ENCODE assay signal across 9 mouse cellular contexts in genomic region chr11:77687541-77688131, GRCm38 (mm10). TPM values are rescaled to one million over a fixed set of nuclear protein-coding genes. Genes with fewer than 3 reads are reported as not detected.
DNase-seq lines count a peak whose midpoint lies in the region; ATAC-seq and TF ChIP-seq lines count a peak whose summit lies in the region.
"Had no signal": no experiment of that assay in that cellular context is flagged by ENCODE, and none has a peak within 500 bp of the region (broad histone marks: within the 10 kb centered on the region; RNA-seq: fewer than 3 reads in every experiment).

No protein-coding gene starts in this region.

- peak overlapping the region; percentile 97 for H3K9ac ChIP-seq in CH12.LX (ENCODE audit: insufficient read depth, low read depth)
- H3K9ac ChIP-seq in heart, embryonic 14.5 days (ENCODE audit: low read length): peak overlapping the region; percentile 99
- H3K9ac ChIP-seq in lung, embryonic 16.5 days (ENCODE audit: low read length): peak overlapping the region; percentile 99

- no peak for TF ChIP-seq EP300 in CH12.LX (IDR thresholded peaks at IDR 0.05; ENCODE audit: low read length)

- peaks cover 13 to 36% of the 10 kb centered on the region in 2 experiments for H3K36me3 ChIP-seq in CH12.LX (replicated peaks in 1 of 2; ENCODE audit: control insufficient read depth in 1 of 2, insufficient read depth in 1 of 2, low read length in 1 of 2)
- peaks cover 33% of the 10 kb centered on the region for H3K36me3 ChIP-seq in heart, embryonic 14.5 days (ENCODE audit: control insufficient read depth, insufficient read depth, low read length)
- peaks cover 12% of the 10 kb centered on the region for H3K36me3 ChIP-seq in lung, embryonic 16.5 days (ENCODE audit: control insufficient read depth, insufficient read depth, low read length)

- H3K4me1 ChIP-seq in CH12.LX (ENCODE audit: control insufficient read depth in 1 of 2, insufficient read depth in 2 of 2): peaks cover 0 to 46% of the 10 kb centered on the region in 2 experiments; a peak in 2 of 4 replicates
- H3K4me1 ChIP-seq in bone marrow, adult 2 months (ENCODE audit: control insufficient read depth, insufficient read depth, low read length): no peaks in the 10 kb centered on the region
- H3K4me1 ChIP-seq in heart, embryonic 14.5 days (ENCODE audit: control insufficient read depth in 2 of 2, insufficient read depth in 2 of 2, low read length in 2 of 2): peaks cover 0 to 12% of the 10 kb centered on the region in 2 experiments; a peak in 2 of 4 replicates
- peaks cover 7% of the 10 kb centered on the region; the same call in 1 of the 2 replicates for H3K4me1 ChIP-seq in lung, embryonic 16.5 days (replicated peaks; ENCODE audit: control insufficient read depth, insufficient read depth, low read length)

- H3K27me3 ChIP-seq in CH12.LX (replicated peaks): no peaks in the 10 kb centered on the region
- H3K27me3 ChIP-seq in heart, embryonic 14.5 days (ENCODE audit: control insufficient read depth, insufficient read depth, low read length): no peaks in the 10 kb centered on the region
- no peaks in the 10 kb centered on the region for H3K27me3 ChIP-seq in lung, embryonic 16.5 days (ENCODE audit: control insufficient read depth, insufficient read depth, low read depth, low read length)

- peak overlapping the region; percentile 70 for H3K27ac ChIP-seq in CH12.LX (ENCODE audit: insufficient read depth, low read depth)
- H3K27ac ChIP-seq in bone marrow, adult 2 months (ENCODE audit: control insufficient read depth, insufficient read depth, low read depth, low read length, poor library complexity): peak overlapping the region; percentile 93
- H3K27ac ChIP-seq in heart, embryonic 14.5 days (replicated peaks in 1 of 2; ENCODE audit: control insufficient read depth in 1 of 2, insufficient read depth in 1 of 2, low read depth in 2 of 2, low read length in 2 of 2): peak overlapping the region; percentile 78 to 99
- H3K27ac ChIP-seq in lung, embryonic 16.5 days (ENCODE audit: low read length): peak overlapping the region; percentile 97

- in situ Hi-C loops in CH12.LX (cut with MboI; ENCODE audit: low pct_ligation_motif_present, low pct_unique_long_range_greater_than_20kb, low sequenced_read_pairs): no loop called here

- peak overlapping the region; percentile 77 to 98 (median 84) for H3K4me3 ChIP-seq in CH12.LX (replicated peaks in 1 of 3; ENCODE audit: low read depth in 2 of 3, low read length in 2 of 3, poor library complexity in 1 of 3)
- peak overlapping the region; percentile 69 for H3K4me3 ChIP-seq in bone marrow, adult 2 months (replicated peaks; ENCODE audit: control insufficient read depth, low read depth, low read length)
- peak overlapping the region; percentile 75 to 100 for H3K4me3 ChIP-seq in heart, embryonic 14.5 days (ENCODE audit: control insufficient read depth in 1 of 2, insufficient read depth in 1 of 2, low read depth in 1 of 2, low read length in 2 of 2)
- H3K4me3 ChIP-seq in lung, embryonic 16.5 days (ENCODE audit: low read length): peak overlapping the region; percentile 100

- dilution Hi-C loops in CH12.LX (cut with MboI; ENCODE audit: extremely low pct_ligation_motif_present, extremely low pct_unique_long_range_greater_than_20kb, low sequenced_read_pairs): no loop called here

- no peaks in the 10 kb centered on the region for H3K9me3 ChIP-seq in CH12.LX (replicated peaks; ENCODE audit: low read length)
- H3K9me3 ChIP-seq in heart, embryonic 14.5 days (ENCODE audit: control insufficient read depth, low read length): no peaks in the 10 kb centered on the region
- no peaks in the 10 kb centered on the region for H3K9me3 ChIP-seq in lung, embryonic 16.5 days (ENCODE audit: control insufficient read depth, low read length)

- under 1% methylated on average over 40 of the region's 40 CpGs for WGBS in bone marrow, adult 2 months
- WGBS in heart, embryonic 14.5 days: under 1% methylated on average over 32 of the region's 40 CpGs
- WGBS in lung, embryonic 16.5 days: under 1% methylated on average over 36 of the region's 40 CpGs

- H3K79me2 ChIP-seq in CH12.LX (replicated peaks; ENCODE audit: control insufficient read depth, extremely low read depth, insufficient read depth, poor library complexity, severe bottlenecking): peaks cover 62% of the 10 kb centered on the region

- 0 out of 2 replicates have a peak, but pooled peaks have one; percentile 36 for ATAC-seq in erythroblast, adult 5-6 weeks (replicated peaks; ENCODE audit: low FRiP score, poor library complexity, severe bottlenecking)
- peak; percentile 6; the same call in 1 of the 2 replicates for ATAC-seq in heart, embryonic 14.5 days (ENCODE audit: insufficient number of reproducible peaks, insufficient read depth, low FRiP score, low read depth)
- ATAC-seq in lung, embryonic 16.5 days (ENCODE audit: low read depth): no peak

- no peak for TF ChIP-seq CTCF in CH12.LX (conservative IDR thresholded peaks at IDR 0.05 in 1 of 2, IDR thresholded peaks at IDR 0.05 in 1 of 2; ENCODE audit: low read depth in 2 of 2, low read length in 2 of 2)
- no peak for TF ChIP-seq CTCF in bone marrow, adult 2 months (IDR thresholded peaks at IDR 0.05; ENCODE audit: control insufficient read depth, insufficient read depth, low read length)

- TF ChIP-seq RAD21 in CH12.LX (IDR thresholded peaks at IDR 0.05; ENCODE audit: low read depth, low read length): no peak

- no peak for TF ChIP-seq POLR2A in CH12.LX (IDR thresholded peaks at IDR 0.05; ENCODE audit: low read depth, low read length)
- no peak for TF ChIP-seq POLR2A in bone marrow, adult 2 months (IDR thresholded peaks at IDR 0.05; ENCODE audit: borderline replicate concordance, control insufficient read depth, low read depth, low read length)

- peak overlapping the region; percentile 72 for H3K4me2 ChIP-seq in CH12.LX (ENCODE audit: insufficient read depth, low read depth, poor library complexity, severe bottlenecking)
- H3K4me2 ChIP-seq in heart, embryonic 14.5 days (ENCODE audit: low read length): peak overlapping the region; percentile 77
- peak overlapping the region; percentile 80 for H3K4me2 ChIP-seq in lung, embryonic 16.5 days (ENCODE audit: low read depth, low read length)

- DNase-seq in CH12.LX (ENCODE audit: extremely low read depth): peak; percentile 58
- DNase-seq in kidney, postnatal 36 days: peak; percentile 56 to 59
- peak; percentile 35 for DNase-seq in right cerebral cortex, adult 18-20 months
- peak; percentile 39 for DNase-seq in urinary bladder, postnatal 14 days (ENCODE audit: low spot score)

TF ChIP-seq in CH12.LX, 34 proteins besides CTCF, POLR2A, EP300 and RAD21 (continues in another document):
- TF ChIP-seq ETS1 (conservative IDR thresholded peaks at IDR 0.05; ENCODE audit: low read depth, low read length): no peak
- 0 out of 2 replicates have a peak, but pooled peaks have one; percentile 21 for TF ChIP-seq HCFC1 (IDR thresholded peaks at IDR 0.05; ENCODE audit: low read depth, low read length)
- TF ChIP-seq CHD2 (IDR thresholded peaks at IDR 0.05; ENCODE audit: low read length): 0 out of 2 replicates have a peak, but pooled peaks have one; percentile 42
- TF ChIP-seq IRF4 (IDR thresholded peaks at IDR 0.05; ENCODE audit: low read depth, low read length): no peak; the same call in 1 of the 2 replicates
- no peak for TF ChIP-seq CHD1 (IDR thresholded peaks at IDR 0.05; ENCODE audit: low read depth, low read length)
- TF ChIP-seq MAX (IDR thresholded peaks at IDR 0.05; ENCODE audit: low read length): peak; percentile 56; the same call in 1 of the 2 replicates
- TF ChIP-seq NELFE (IDR thresholded peaks at IDR 0.05; ENCODE audit: low read depth, low read length): 0 out of 2 replicates have a peak, but pooled peaks have one; percentile 6
- TF ChIP-seq E2F4 (IDR thresholded peaks at IDR 0.05; ENCODE audit: insufficient replicate concordance, low read depth, low read length): no peak
- no peak for TF ChIP-seq GABPA (IDR thresholded peaks at IDR 0.05; ENCODE audit: insufficient replicate concordance, low read depth, low read length)
- peak; percentile 76 for TF ChIP-seq MXI1 (IDR thresholded peaks at IDR 0.05; ENCODE audit: low read depth, low read length)
- no peak for TF ChIP-seq NRF1 (IDR thresholded peaks at IDR 0.05; ENCODE audit: low read depth, low read length)
- TF ChIP-seq SIN3A (IDR thresholded peaks at IDR 0.05; ENCODE audit: low read length): peak; percentile 97
- TF ChIP-seq USF2 (conservative IDR thresholded peaks at IDR 0.05; ENCODE audit: low read depth, low read length): no peak
- peak; percentile 8; the same call in 1 of the 2 replicates for TF ChIP-seq MYC (IDR thresholded peaks at IDR 0.05; ENCODE audit: low read depth, low read length)
- no peak for TF ChIP-seq ZMIZ1 (IDR thresholded peaks at IDR 0.05; ENCODE audit: low read depth, low read length)
- no peak for TF ChIP-seq ELF1 (IDR thresholded peaks at IDR 0.05; ENCODE audit: low read depth, low read length)
- no peak for TF ChIP-seq RCOR1 (conservative IDR thresholded peaks at IDR 0.05; ENCODE audit: low read depth, low read length)
- TF ChIP-seq BHLHE40 (IDR thresholded peaks at IDR 0.05; ENCODE audit: low read depth, low read length): no peak; the same call in 1 of the 2 replicates
- TF ChIP-seq USF1 (IDR thresholded peaks at IDR 0.05; ENCODE audit: low read depth, low read length): no peak
- no peak for TF ChIP-seq MEF2A (IDR thresholded peaks at IDR 0.05; ENCODE audit: borderline replicate concordance, low read depth, low read length)
- no peak for TF ChIP-seq UBTF (IDR thresholded peaks at IDR 0.05; ENCODE audit: low read depth, low read length)

RNA-seq across cellular contexts. Expression of gene Nufip2, which starts 1.7 kb away (rescaled TPM):
- total RNA-seq in CH12.LX (2012; rRNA removed): 29.6 and 48.6 TPM in 2 replicates
- 53.6 and 55.6 TPM in 2 replicates for total RNA-seq in CH12.LX (2014; rRNA removed)
- 38.8 and 41.2 TPM in 2 replicates for polyA plus RNA-seq in CH12.LX (2012; ENCODE audit: insufficient read length, low read depth)
- polyA plus RNA-seq in bone marrow, adult 2 months (2011; ENCODE audit: insufficient read depth, insufficient read length, low replicate concordance, missing spikeins): 9.6 and 22.5 TPM in 2 replicates
- 17.8 and 29.8 TPM in 2 replicates for total RNA-seq in erythroblast, adult 5-6 weeks (2015; ENCODE audit: low replicate concordance)
- total RNA-seq in erythroblast, adult 5-6 weeks (2017; ENCODE audit: low replicate concordance): 21.2 and 25.6 TPM in 2 replicates
- polyA plus RNA-seq in heart, embryonic 14.5 days (2014; fragmentation: Nextera tagmentation; extraction: Ambion mirVana): 4.7 and 5.4 TPM in 2 replicates
- polyA plus RNA-seq in lung, embryonic 16.5 days (2015; fragmentation: Nextera tagmentation; extraction: Ambion mirVana): 4.3 and 4.7 TPM in 2 replicates

RNA-seq across cellular contexts. Expression of gene Cryba1, which starts 37.4 kb away (rescaled TPM):
- total RNA-seq in CH12.LX (2012; rRNA removed) (not detected in 2 replicates), CH12.LX (2014; rRNA removed) (not detected in 2 replicates)
- polyA plus RNA-seq in CH12.LX (2012; ENCODE audit: insufficient read length, low read depth): not detected in 2 replicates
- polyA plus RNA-seq in bone marrow, adult 2 months (2011; ENCODE audit: insufficient read depth, insufficient read length, low replicate concordance, missing spikeins): not detected in 2 replicates
- total RNA-seq in erythroblast, adult 5-6 weeks (2015; ENCODE audit: low replicate concordance): not detected in 2 replicates
- total RNA-seq in erythroblast, adult 5-6 weeks (2017; ENCODE audit: low replicate concordance): not detected in 2 replicates
- not detected in 2 replicates for polyA plus RNA-seq in heart, embryonic 14.5 days (2014; fragmentation: Nextera tagmentation; extraction: Ambion mirVana)
- not detected in 2 replicates for polyA plus RNA-seq in lung, embryonic 16.5 days (2015; fragmentation: Nextera tagmentation; extraction: Ambion mirVana)
- polyA plus RNA-seq: gonadal fat pad, adult 2 months had no signal
